Mouse (Mus musculus): ENCODE data around the gene Nim1k. TPM values are rescaled to one million over a fixed set of nuclear protein-coding genes. Genes with fewer than 3 reads are reported as not detected.
A peak's percentile ranks its signal among the peaks of the same experiment; 100 is the strongest.

The Nim1k gene
- polyA plus RNA-seq, 1 experiment from 2014 or later = 1.6 TPM

DNA sequence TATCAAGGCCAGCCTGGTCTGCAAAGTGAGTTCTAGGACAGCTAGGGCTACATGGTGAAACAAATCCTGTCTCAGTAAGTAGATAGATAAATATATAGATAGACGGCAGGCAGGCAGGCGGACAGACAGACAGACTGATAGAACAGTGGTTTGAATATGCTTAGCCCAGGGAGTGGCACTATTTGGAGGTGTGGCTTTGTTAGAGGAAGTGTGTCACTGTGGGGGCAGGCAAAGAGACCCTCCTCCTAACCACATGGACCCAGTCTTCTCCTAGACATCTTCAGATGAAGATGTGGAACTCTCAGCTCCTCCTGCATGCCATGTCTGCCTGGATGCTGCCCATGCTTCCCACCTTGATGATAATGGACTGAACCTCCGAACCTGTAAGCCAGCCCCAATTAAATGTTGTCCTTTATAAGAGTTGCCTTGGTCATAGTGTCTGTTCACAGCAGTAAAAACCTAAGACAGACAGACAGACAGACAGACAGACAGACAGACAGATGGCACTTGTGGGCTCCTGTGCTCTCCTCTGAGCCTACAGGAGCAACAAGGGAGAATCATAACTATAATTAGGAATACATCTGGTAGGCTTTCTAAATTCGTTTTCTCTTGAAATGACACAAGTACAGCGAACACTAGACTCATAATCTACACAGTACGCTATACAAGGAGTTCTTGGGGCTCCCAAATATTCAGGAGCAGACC, 12.8 kb downstream of the Nim1k start:
- Histone ChIP-seq H3K9ac (replicated peaks; ENCODE audit: low read length) (no peak overlapping the region), H3K4me2 (ENCODE audit: low read depth, low read length) (no peak overlapping the region), H3K4me3 (ENCODE audit: low read depth, low read length) (no peak overlapping the region), H3K27me3 (ENCODE audit: control insufficient read depth, insufficient read depth, low read length) (no peaks in the 10 kb centered on the region), H3K36me3 (replicated peaks; ENCODE audit: control insufficient read depth, insufficient read depth, low read depth, low read length) (no peaks in the 10 kb centered on the region), H3K4me1 (ENCODE audit: control insufficient read depth, insufficient read depth, low read length) (no peaks in the 10 kb centered on the region; the same call in 1 of the 2 replicates), H3K27ac (replicated peaks; ENCODE audit: low read depth, low read length) (no peak overlapping the region), H3K9me3 (replicated peaks; ENCODE audit: control insufficient read depth, low read length) (no peaks in the 10 kb centered on the region)
- DNase-seq (ENCODE audit: low spot score) (no peak), ATAC-seq (replicated peaks; ENCODE audit: insufficient number of reproducible peaks, low FRiP score, low TSS enrichment, low read depth) (no peak)
- 82% methylated on average over 6 of the region's 6 CpGs for WGBS

DNA sequence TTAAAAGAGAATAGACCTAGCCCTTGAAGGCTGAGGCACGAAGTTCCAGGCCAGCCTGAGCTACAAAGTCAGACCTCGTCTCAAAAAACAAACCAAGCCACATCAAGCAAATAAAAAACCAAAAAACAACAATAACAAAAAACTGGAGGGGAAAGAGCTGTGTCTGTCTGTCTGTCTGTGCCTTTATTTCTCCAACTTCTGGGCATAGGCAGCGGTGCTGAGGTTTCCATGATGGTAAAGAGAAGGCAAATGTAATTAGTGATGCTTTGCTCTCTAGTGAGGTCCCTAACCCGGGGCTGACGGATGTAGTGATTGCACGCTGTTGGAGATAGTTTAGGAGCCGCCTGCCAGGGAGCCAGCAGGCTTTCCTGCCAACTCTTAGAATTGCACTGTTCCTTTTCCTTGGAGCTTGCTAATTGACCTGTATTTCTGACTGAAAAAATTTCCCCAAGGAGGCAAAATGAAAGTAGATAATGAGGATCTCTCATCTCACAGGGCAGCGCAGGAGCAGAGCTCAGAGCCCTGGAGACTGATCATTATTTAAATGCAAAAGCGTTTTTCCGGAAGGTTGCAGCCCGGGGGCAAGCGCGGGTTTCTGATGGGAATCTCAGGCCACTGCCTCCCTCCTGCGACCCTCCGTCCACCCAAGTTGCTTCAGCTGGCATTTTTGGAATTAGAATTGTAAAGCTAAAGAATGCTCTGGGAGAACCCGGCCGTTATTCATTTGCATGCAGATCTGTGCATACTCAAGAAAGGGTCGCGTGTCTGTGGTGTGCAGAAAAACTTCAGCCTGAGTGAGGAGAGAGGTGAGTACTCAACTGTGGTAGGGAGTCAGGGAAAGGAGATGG, 14.1 kb downstream of the Nim1k start:
- Histone ChIP-seq H3K4me3 (ENCODE audit: low read depth, low read length) (peak overlapping the region; percentile 17), H3K27ac (replicated peaks; ENCODE audit: low read depth, low read length) (no peak overlapping the region)
- ATAC-seq (replicated peaks; ENCODE audit: insufficient number of reproducible peaks, low FRiP score, low TSS enrichment, low read depth) = 0 out of 2 replicates have a peak, but pooled peaks have one; percentile 44

DNA sequence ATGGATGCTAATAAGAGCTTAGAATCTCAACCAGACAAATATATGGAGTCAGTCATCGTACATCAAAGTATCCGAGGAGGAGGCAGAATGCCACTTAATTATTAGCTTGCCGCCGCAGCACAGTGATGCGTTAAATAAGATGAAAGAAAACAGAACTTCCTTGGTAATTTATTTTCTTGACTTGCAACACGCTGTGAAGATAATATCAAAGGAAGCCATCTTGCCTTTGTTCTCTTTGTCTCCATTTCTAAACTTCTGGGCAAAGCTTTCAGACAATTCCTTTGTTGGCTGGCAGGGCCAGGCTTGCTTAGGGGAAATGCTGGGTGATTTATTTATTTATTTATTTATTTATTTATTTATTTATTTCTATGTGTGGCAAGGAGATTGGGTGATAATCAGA, 24.2 kb downstream of the Nim1k start:
- Histone ChIP-seq H3K9ac (replicated peaks; ENCODE audit: low read length) (no peak overlapping the region), H3K36me3 (replicated peaks; ENCODE audit: control insufficient read depth, insufficient read depth, low read depth, low read length) (no peaks in the 10 kb centered on the region), H3K4me2 (ENCODE audit: low read depth, low read length) (no peak overlapping the region), H3K9me3 (replicated peaks; ENCODE audit: control insufficient read depth, low read length) (no peaks in the 10 kb centered on the region), H3K4me3 (ENCODE audit: low read depth, low read length) (no peak overlapping the region), H3K27ac (replicated peaks; ENCODE audit: low read depth, low read length) (no peak overlapping the region), H3K4me1 (ENCODE audit: control insufficient read depth, insufficient read depth, low read length) (no peaks in the 10 kb centered on the region), H3K27me3 (ENCODE audit: control insufficient read depth, insufficient read depth, low read length) (no peaks in the 10 kb centered on the region)
- WGBS = 69% methylated on average over 6 of the region's 6 CpGs
- no peak for ATAC-seq (replicated peaks; ENCODE audit: insufficient number of reproducible peaks, low FRiP score, low TSS enrichment, low read depth)
- DNase-seq (ENCODE audit: low spot score) = no peak

More for the DNA sequence above, 14.1 kb downstream of the Nim1k start:
- 3% methylated on average over 19 of the region's 19 CpGs for WGBS
- Histone ChIP-seq H3K4me2 (ENCODE audit: low read depth, low read length) (peak overlapping the region; percentile 39), H3K9ac (replicated peaks; ENCODE audit: low read length) (peak overlapping the region; percentile 32), H3K4me1 (ENCODE audit: control insufficient read depth, insufficient read depth, low read length) (no peaks in the 10 kb centered on the region; the same call in 1 of the 2 replicates), H3K36me3 (replicated peaks; ENCODE audit: control insufficient read depth, insufficient read depth, low read depth, low read length) (no peaks in the 10 kb centered on the region), H3K9me3 (replicated peaks; ENCODE audit: control insufficient read depth, low read length) (no peaks in the 10 kb centered on the region), H3K27me3 (ENCODE audit: control insufficient read depth, insufficient read depth, low read length) (no peaks in the 10 kb centered on the region)
- peak; percentile 45 for DNase-seq (ENCODE audit: low spot score)

DNA sequence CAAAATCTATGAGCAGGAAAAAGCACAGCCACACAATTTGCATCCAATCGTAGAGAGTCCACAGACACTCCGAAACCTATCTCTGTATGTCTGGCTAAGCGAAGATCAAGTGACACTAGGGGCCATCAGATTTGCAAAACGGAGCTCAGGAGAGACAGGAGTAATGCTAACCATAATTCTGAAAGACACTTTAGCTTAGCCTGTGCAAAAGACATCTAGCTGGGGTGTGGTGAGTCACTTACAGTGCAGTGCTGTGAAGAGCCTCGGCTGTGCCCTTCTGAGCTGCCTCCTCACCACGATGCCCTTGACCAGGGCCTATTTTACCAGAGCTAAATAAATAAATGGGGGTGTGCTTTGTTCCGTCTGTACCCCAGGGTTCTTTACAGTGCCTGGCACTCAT, 26.3 kb downstream of the Nim1k start:
- WGBS = 86% methylated on average over 7 of the region's 7 CpGs
- Histone ChIP-seq H3K4me1 (ENCODE audit: control insufficient read depth, insufficient read depth, low read length) (no peaks in the 10 kb centered on the region), H3K27ac (replicated peaks; ENCODE audit: low read depth, low read length) (no peak overlapping the region), H3K36me3 (replicated peaks; ENCODE audit: control insufficient read depth, insufficient read depth, low read depth, low read length) (no peaks in the 10 kb centered on the region), H3K27me3 (ENCODE audit: control insufficient read depth, insufficient read depth, low read length) (no peaks in the 10 kb centered on the region), H3K9me3 (replicated peaks; ENCODE audit: control insufficient read depth, low read length) (no peaks in the 10 kb centered on the region), H3K4me2 (ENCODE audit: low read depth, low read length) (no peak overlapping the region), H3K9ac (replicated peaks; ENCODE audit: low read length) (no peak overlapping the region), H3K4me3 (ENCODE audit: low read depth, low read length) (no peak overlapping the region)
- no peak for DNase-seq (ENCODE audit: low spot score)
- ATAC-seq (replicated peaks; ENCODE audit: insufficient number of reproducible peaks, low FRiP score, low TSS enrichment, low read depth) = no peak

DNA sequence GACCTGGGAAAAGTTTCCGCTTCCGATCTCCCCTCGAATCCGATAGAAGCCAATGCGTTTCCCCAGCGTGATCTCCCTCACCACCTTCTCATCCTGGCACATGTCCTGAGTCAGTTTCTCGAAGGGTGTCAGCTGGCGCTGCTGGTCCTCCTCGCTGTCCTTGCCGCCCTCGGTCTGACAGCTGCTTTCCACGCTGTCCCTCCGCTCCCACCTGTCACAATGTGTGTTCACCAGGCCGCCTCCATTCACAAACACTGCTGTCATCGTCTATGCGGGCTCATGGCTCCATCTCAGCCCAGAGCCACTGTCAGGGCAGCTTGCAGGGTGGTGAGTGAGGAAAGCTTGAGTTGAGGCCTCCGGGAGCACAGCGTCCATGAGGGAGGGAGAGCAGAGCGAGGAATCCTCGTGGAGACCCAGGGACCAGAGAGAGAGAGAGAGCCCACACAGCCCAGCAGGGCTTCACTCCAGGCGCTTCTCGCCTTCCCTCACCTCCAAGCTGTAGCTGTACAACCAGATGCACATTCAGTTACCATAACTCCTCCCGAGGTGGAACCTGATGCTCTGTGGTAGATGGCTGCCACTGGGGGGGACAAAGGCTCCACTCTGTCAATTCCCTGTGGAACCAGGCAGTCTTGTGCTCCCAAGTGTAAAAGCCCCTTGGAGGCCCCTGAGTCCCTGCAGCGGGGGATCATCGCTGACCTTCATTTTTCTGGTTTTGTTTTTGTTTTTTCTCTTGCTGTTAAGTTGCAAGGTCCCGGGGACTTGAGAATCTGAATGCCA, 27.9 kb downstream of the Nim1k start:
- H3K9ac ChIP-seq (replicated peaks; ENCODE audit: low read length) = no peak overlapping the region

DNA sequence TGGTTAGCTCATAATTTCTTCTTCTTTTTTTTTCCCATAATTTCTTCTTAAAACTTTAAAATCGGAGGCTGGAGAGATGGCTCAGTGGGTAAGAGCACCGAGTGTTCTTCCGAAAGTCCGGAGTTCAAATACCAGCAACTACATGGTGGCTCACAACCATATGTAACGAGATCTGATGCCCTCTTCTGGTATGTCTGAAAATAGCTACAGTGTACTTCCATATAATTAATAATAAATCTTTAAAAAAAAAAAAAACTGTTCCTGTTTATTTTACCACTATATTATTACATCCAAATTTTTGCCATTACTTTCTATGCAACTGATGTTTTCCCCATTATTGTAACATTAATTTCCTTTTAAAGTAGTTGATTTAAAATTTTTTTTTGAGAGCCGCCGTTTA, 31.1 kb downstream of the Nim1k start:
- Histone ChIP-seq H3K9ac (replicated peaks; ENCODE audit: low read length) (no peak overlapping the region), H3K36me3 (replicated peaks; ENCODE audit: control insufficient read depth, insufficient read depth, low read depth, low read length) (no peaks in the 10 kb centered on the region), H3K4me1 (ENCODE audit: control insufficient read depth, insufficient read depth, low read length) (no peaks in the 10 kb centered on the region), H3K4me2 (ENCODE audit: low read depth, low read length) (no peak overlapping the region), H3K27me3 (ENCODE audit: control insufficient read depth, insufficient read depth, low read length) (no peaks in the 10 kb centered on the region), H3K4me3 (ENCODE audit: low read depth, low read length) (no peak overlapping the region), H3K9me3 (replicated peaks; ENCODE audit: control insufficient read depth, low read length) (no peaks in the 10 kb centered on the region), H3K27ac (replicated peaks; ENCODE audit: low read depth, low read length) (no peak overlapping the region)
- no peak for DNase-seq (ENCODE audit: low spot score)
- no peak for ATAC-seq (replicated peaks; ENCODE audit: insufficient number of reproducible peaks, low FRiP score, low TSS enrichment, low read depth)
- WGBS = 84% methylated on average over 7 of the region's 7 CpGs

More for the DNA sequence above, 27.9 kb downstream of the Nim1k start:
- H3K36me3 ChIP-seq (replicated peaks; ENCODE audit: control insufficient read depth, insufficient read depth, low read depth, low read length) = no peaks in the 10 kb centered on the region
- DNase-seq (ENCODE audit: low spot score) (no peak), ATAC-seq (replicated peaks; ENCODE audit: insufficient number of reproducible peaks, low FRiP score, low TSS enrichment, low read depth) (no peak)
- no peaks in the 10 kb centered on the region for H3K9me3 ChIP-seq (replicated peaks; ENCODE audit: control insufficient read depth, low read length)
- H3K27ac ChIP-seq (replicated peaks; ENCODE audit: low read depth, low read length) = no peak overlapping the region
- H3K4me1 ChIP-seq (ENCODE audit: control insufficient read depth, insufficient read depth, low read length) = no peaks in the 10 kb centered on the region
- 64% methylated on average over 26 of the region's 26 CpGs for WGBS
- no peak overlapping the region for H3K4me2 ChIP-seq (ENCODE audit: low read depth, low read length)
- H3K27me3 ChIP-seq (ENCODE audit: control insufficient read depth, insufficient read depth, low read length) = no peaks in the 10 kb centered on the region
- no peak overlapping the region for H3K4me3 ChIP-seq (ENCODE audit: low read depth, low read length)

DNA sequence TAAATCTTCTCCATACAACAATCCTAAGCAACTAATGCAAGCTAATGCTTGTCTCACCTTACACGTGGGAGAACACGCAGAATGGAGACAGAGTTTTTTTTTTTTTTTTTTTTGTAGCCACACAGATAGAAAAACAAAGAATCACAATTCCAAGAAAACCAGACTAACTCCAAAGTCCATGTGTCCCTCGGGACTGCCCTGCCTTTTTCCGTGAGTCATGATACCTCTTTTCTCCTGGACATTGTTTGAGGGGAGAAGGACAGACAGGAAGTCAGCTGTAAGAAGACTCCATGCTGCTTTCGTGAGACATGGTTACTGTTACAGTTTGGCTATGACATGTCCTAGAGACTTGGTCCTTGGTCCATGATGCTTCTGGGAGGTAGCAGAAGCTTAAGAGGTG, 32.3 kb downstream of the Nim1k start:
- H3K27ac ChIP-seq (replicated peaks; ENCODE audit: low read depth, low read length) = no peak overlapping the region
- no peak for ATAC-seq (replicated peaks; ENCODE audit: insufficient number of reproducible peaks, low FRiP score, low TSS enrichment, low read depth)
- no peaks in the 10 kb centered on the region for H3K9me3 ChIP-seq (replicated peaks; ENCODE audit: control insufficient read depth, low read length)
- no peak overlapping the region for H3K4me3 ChIP-seq (ENCODE audit: low read depth, low read length)
- no peak overlapping the region for H3K9ac ChIP-seq (replicated peaks; ENCODE audit: low read length)
- 75% methylated on average over 5 of the region's 5 CpGs for WGBS
- H3K36me3 ChIP-seq (replicated peaks; ENCODE audit: control insufficient read depth, insufficient read depth, low read depth, low read length) = no peaks in the 10 kb centered on the region
- no peaks in the 10 kb centered on the region for H3K4me1 ChIP-seq (ENCODE audit: control insufficient read depth, insufficient read depth, low read length)
- no peaks in the 10 kb centered on the region for H3K27me3 ChIP-seq (ENCODE audit: control insufficient read depth, insufficient read depth, low read length)
- no peak overlapping the region for H3K4me2 ChIP-seq (ENCODE audit: low read depth, low read length)
- no peak for DNase-seq (ENCODE audit: low spot score)
